Mouse (Mus musculus) MEL (cell line): ENCODE results near the gene Hpca. TPM values are rescaled to one million over a fixed set of nuclear protein-coding genes. Genes with fewer than 3 reads are reported as not detected.

ENCODE experiments used
- DNase-seq: peaks from one replicate; pipeline ENCODE4 v3.0.0; 2011; ENCODE audit warnings: low read depth, low spot score
- H3K27ac ChIP-seq: 2 replicates; pipeline ENCODE4 v1.5.1; 2012; ENCODE audit warnings: low read depth, mild to moderate bottlenecking, control low read depth, low read length, moderate library complexity; ENCODE audit not compliant: control insufficient read depth
- H3K27me3 ChIP-seq, 2 experiments: fragments of 150-350 bp in 1 of 2; sonication (generic) in 1 of 2; 2 replicates each; pipeline ENCODE4 v1.6.1; 2012; ENCODE audit warnings: low read length in 2 of 2, mild to moderate bottlenecking in 2 of 2, improper control_type of control experiment in 1 of 2, moderate library complexity in 1 of 2; ENCODE audit not compliant: insufficient read depth in 2 of 2, control insufficient read depth in 1 of 2
- H3K36me3 ChIP-seq, 2 experiments: 2 replicates each; pipeline ENCODE4 v1.6.1; 2012 to 2014; ENCODE audit warnings: low read length in 2 of 2, improper control_type of control experiment in 1 of 2, inconsistent platforms in 1 of 2, mild to moderate bottlenecking in 1 of 2; ENCODE audit not compliant: insufficient read depth in 2 of 2, control insufficient read depth in 1 of 2
- H3K4me1 ChIP-seq, 2 experiments: fragments of 150-350 bp in 1 of 2; sonication (generic) in 1 of 2; 2 replicates each; pipeline ENCODE4 v1.6.1; 2012; ENCODE audit warnings: low read length in 2 of 2, improper control_type of control experiment in 1 of 2, mild to moderate bottlenecking in 1 of 2; ENCODE audit not compliant: insufficient read depth in 2 of 2, control insufficient read depth in 1 of 2
- H3K4me3 ChIP-seq, 2 experiments: fragments of 150-350 bp in 1 of 2; sonication (generic) in 1 of 2; 2 replicates each; pipeline ENCODE4 v1.5.1; 2012; ENCODE audit warnings: low read depth in 2 of 2, low read length in 2 of 2, mild to moderate bottlenecking in 2 of 2, moderate library complexity in 2 of 2, control low read depth in 1 of 2, improper control_type of control experiment in 1 of 2; ENCODE audit not compliant: control insufficient read depth in 1 of 2, insufficient read depth in 1 of 2
- H3K79me2 ChIP-seq: 2 replicates; pipeline ENCODE4 v1.6.1; 2012; ENCODE audit warnings: mild to moderate bottlenecking, low read length, moderate library complexity; ENCODE audit not compliant: control insufficient read depth, poor library complexity, insufficient read depth
- H3K9ac ChIP-seq: 2 replicates; pipeline ENCODE4 v1.6.1; 2012; ENCODE audit warnings: low read depth, mild to moderate bottlenecking, control low read depth, low read length, moderate library complexity; ENCODE audit not compliant: control insufficient read depth, poor library complexity, severe bottlenecking
- H3K9me3 ChIP-seq: fragments of 150-350 bp; sonication (generic); replicated peaks from 2 replicates; pipeline ENCODE4 v1.6.1; 2012; ENCODE audit warnings: mild to moderate bottlenecking, low read length, improper control_type of control experiment, moderate library complexity; ENCODE audit not compliant: insufficient read depth
- BHLHE40 ChIP-seq: IDR thresholded peaks from 2 replicates; pipeline ENCODE4 v1.6.1; 2012; ENCODE audit warnings: low read depth, mild to moderate bottlenecking, inconsistent platforms, low read length, improper control_type of control experiment, borderline replicate concordance
- CHD2 ChIP-seq: IDR thresholded peaks from 2 replicates; pipeline ENCODE4 v1.6.1; 2011; ENCODE audit warnings: low read length, improper control_type of control experiment
- CTCF ChIP-seq, 3 experiments: IDR thresholded peaks in 2 of 3; conservative IDR thresholded peaks in 1 of 3; 2 replicates each; pipeline ENCODE4 v1.5.1; 2011 to 2012; ENCODE audit warnings: low read length in 3 of 3, low read depth in 2 of 3, mild to moderate bottlenecking in 2 of 3, improper control_type of control experiment in 1 of 3, inconsistent platforms in 1 of 3, mixed read lengths in 1 of 3, moderate library complexity in 1 of 3; ENCODE audit not compliant: control insufficient read depth in 1 of 3, insufficient read depth in 1 of 3, poor library complexity in 1 of 3, severe bottlenecking in 1 of 3
- ELF1 ChIP-seq: IDR thresholded peaks from 2 replicates; pipeline ENCODE4 v1.6.1; 2014; ENCODE audit warnings: low read depth, mild to moderate bottlenecking, inconsistent platforms, low read length, improper control_type of control experiment, moderate library complexity
- EP300 ChIP-seq, 2 experiments: IDR thresholded peaks; 2 replicates each; pipeline ENCODE4 v1.6.1; 2011; ENCODE audit warnings: improper control_type of control experiment in 2 of 2, low read length in 2 of 2, low read depth in 1 of 2, mild to moderate bottlenecking in 1 of 2
- GABPA ChIP-seq: IDR thresholded peaks from 2 replicates; pipeline ENCODE4 v1.6.1; 2012; ENCODE audit warnings: low read depth, mild to moderate bottlenecking, inconsistent platforms, low read length, improper control_type of control experiment, moderate library complexity
- MAX ChIP-seq: IDR thresholded peaks from 2 replicates; pipeline ENCODE4 v1.6.1; 2011; ENCODE audit warnings: low read length, improper control_type of control experiment
- MXI1 ChIP-seq: IDR thresholded peaks from 2 replicates; pipeline ENCODE4 v1.6.1; 2011; ENCODE audit warnings: mild to moderate bottlenecking, low read depth, low read length, improper control_type of control experiment
- POLR2A ChIP-seq, 2 experiments: IDR thresholded peaks; 2 replicates each; pipeline ENCODE4 v1.6.1; 2011 to 2012; ENCODE audit warnings: low read length in 2 of 2, mild to moderate bottlenecking in 2 of 2, control low read depth in 1 of 2, improper control_type of control experiment in 1 of 2, low read depth in 1 of 2, moderate library complexity in 1 of 2; ENCODE audit not compliant: control insufficient read depth in 1 of 2, insufficient read depth in 1 of 2, poor library complexity in 1 of 2
- POLR2AphosphoS5 ChIP-seq: IDR thresholded peaks from 2 replicates; pipeline ENCODE4 v1.6.1; 2012; ENCODE audit warnings: low read depth, borderline replicate concordance, mild to moderate bottlenecking, inconsistent platforms, low read length, moderate library complexity, mixed read lengths
- SIN3A ChIP-seq: IDR thresholded peaks from 2 replicates; pipeline ENCODE4 v1.6.1; 2012; ENCODE audit warnings: low read length, improper control_type of control experiment, inconsistent platforms
- UBTF ChIP-seq: IDR thresholded peaks from 2 replicates; pipeline ENCODE4 v1.6.1; 2012; ENCODE audit warnings: low read depth, mild to moderate bottlenecking, inconsistent platforms, low read length, improper control_type of control experiment, moderate library complexity, borderline replicate concordance; ENCODE audit not compliant: insufficient read depth
- USF1 ChIP-seq: IDR thresholded peaks from 2 replicates; pipeline ENCODE4 v1.6.1; 2014; ENCODE audit warnings: low read depth, mild to moderate bottlenecking, inconsistent platforms, low read length, improper control_type of control experiment, moderate library complexity
- ZC3H11A ChIP-seq: IDR thresholded peaks from 2 replicates; pipeline ENCODE4 v1.6.1; 2012; ENCODE audit warnings: low read depth, mild to moderate bottlenecking, inconsistent platforms, low read length, improper control_type of control experiment
- ZKSCAN1 ChIP-seq: IDR thresholded peaks from 2 replicates; pipeline ENCODE4 v1.6.1; 2012; ENCODE audit warnings: low read depth, mild to moderate bottlenecking, inconsistent platforms, low read length, improper control_type of control experiment, moderate library complexity
- ZMIZ1 ChIP-seq: IDR thresholded peaks from 2 replicates; pipeline ENCODE4 v1.6.1; 2012; ENCODE audit warnings: low read depth, mild to moderate bottlenecking, inconsistent platforms, low read length, improper control_type of control experiment, moderate library complexity
- polyA plus RNA-seq, 2 experiments: library from polyadenylated mRNA; stranded (reverse) in 1 of 2; unstranded in 1 of 2; fragments of >175 nt in 1 of 2; fragments of >200 nt in 1 of 2; gene quantifications; 2 replicates each; pipeline versions ENCODE4 v1.2.1 to v1.2.4; 2012; ENCODE audit warnings: low replicate concordance in 2 of 2, low read depth in 1 of 2; ENCODE audit not compliant: insufficient read length in 2 of 2, insufficient read depth in 1 of 2, missing spikeins in 1 of 2
- total RNA-seq: library from RNA; depleted of rRNA; stranded (reverse); fragments of 300-350 nt; gene quantifications from 2 replicates; pipeline ENCODE4 v1.2.3, GENCODE M21; 2012

Gene Hpca
- total and polyA plus RNA-seq, 3 experiments: 0.39 to 1.1 TPM; not detected in 1

DNA sequence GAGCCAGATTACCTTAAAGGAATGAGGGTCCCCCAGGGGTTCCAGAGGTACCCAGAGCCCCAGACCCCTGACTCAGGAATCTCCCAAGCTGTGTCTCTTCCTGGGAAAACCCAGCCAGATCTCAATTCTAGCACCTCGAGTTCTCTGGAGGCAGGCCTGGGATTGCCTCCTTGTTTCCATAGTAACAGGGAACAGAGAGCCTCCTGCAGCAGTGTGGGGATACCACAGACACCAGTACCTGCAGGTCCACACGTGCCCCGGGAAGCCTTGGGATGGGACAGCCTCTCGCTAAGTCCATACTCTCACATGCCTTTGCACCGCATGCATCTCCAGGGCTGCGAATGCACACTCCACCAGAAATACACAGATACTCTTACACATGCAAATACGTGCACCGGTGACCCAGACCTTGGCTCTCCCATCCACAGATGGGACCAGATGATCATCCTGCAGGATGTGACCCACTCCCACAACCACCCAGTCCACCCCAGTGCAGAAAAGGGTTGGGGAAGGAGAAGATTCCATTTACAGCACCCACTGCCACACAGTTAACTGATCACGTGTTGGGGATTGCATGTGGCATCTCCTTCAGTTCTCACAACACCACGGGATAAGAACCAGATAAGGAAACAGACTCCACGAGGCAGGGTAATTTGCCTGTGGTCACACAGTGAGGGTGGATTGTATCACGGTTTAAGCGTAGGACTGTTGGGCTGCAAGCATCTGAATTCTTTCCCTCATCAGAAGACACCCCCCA is 6.9 kb upstream of the Hpca start (continued):
- no peak for TF ChIP-seq POLR2AphosphoS5
- peak; percentile 74 for TF ChIP-seq MAX
- no peak for TF ChIP-seq GABPA
- TF ChIP-seq BHLHE40: peak; percentile 62; the same call in 1 of the 2 replicates
- no peak for TF ChIP-seq CTCF (IDR thresholded peaks at IDR 0.05 in 2 of 3, conservative IDR thresholded peaks at IDR 0.05 in 1 of 3; ENCODE audit: control insufficient read depth in 1 of 3, insufficient read depth in 1 of 3, low read depth in 2 of 3, low read length in 3 of 3, poor library complexity in 1 of 3, severe bottlenecking in 1 of 3)
- TF ChIP-seq ZKSCAN1: no peak
- no peak for TF ChIP-seq POLR2A (IDR thresholded peaks at IDR 0.05; ENCODE audit: control insufficient read depth in 1 of 2, insufficient read depth in 1 of 2, low read depth in 1 of 2, low read length in 2 of 2, poor library complexity in 1 of 2)
- TF ChIP-seq EP300 (IDR thresholded peaks at IDR 0.05; ENCODE audit: low read depth in 1 of 2, low read length in 2 of 2): peak in 1 of 2 experiments; percentile 20; a peak in 1 of 4 replicates
- TF ChIP-seq UBTF: no peak
- TF ChIP-seq SIN3A: peak; percentile 3; the same call in 1 of the 2 replicates
- TF ChIP-seq ZMIZ1: no peak
- TF ChIP-seq ZC3H11A: no peak

- H3K4me3 ChIP-seq: peak overlapping the region; percentile 53 to 58; a peak in 3 of 4 replicates
- peaks cover 6 to 17% of the 10 kb centered on the region in 2 experiments; a peak in 3 of 4 replicates for H3K4me1 ChIP-seq
- TF ChIP-seq USF1: peak; percentile 80
- TF ChIP-seq MXI1: peak; percentile 20; the same call in 1 of the 2 replicates
- peak; percentile 48; the same call in 1 of the 2 replicates for TF ChIP-seq SIN3A
- no peak for TF ChIP-seq CHD2
- TF ChIP-seq ELF1: 0 out of 2 replicates have a peak, but pooled peaks have one; percentile 33
- TF ChIP-seq, all 39 proteins: peak for 4
- peak; percentile 67 for DNase-seq
- Histone ChIP-seq H3K79me2 (no peaks in the 10 kb centered on the region; the same call in 1 of the 2 replicates), H3K9me3 (no peaks in the 10 kb centered on the region), H3K27ac (peak overlapping the region; percentile 33), H3K36me3 (peaks cover 0 to 3% of the 10 kb centered on the region in 2 experiments; a peak in 1 of 4 replicates), H3K27me3 (no peaks in the 10 kb centered on the region), H3K9ac (peak overlapping the region; percentile 48)
Measured at GRCm38 (mm10) chr4:129125736-129126451, 4.1 kb upstream of the Hpca start.
